Mouse (Mus musculus): ENCODE results near the gene Micall2. TPM values are rescaled to one million over a fixed set of nuclear protein-coding genes. Genes with fewer than 3 reads are reported as not detected.

The Micall2 gene
- polyA plus RNA-seq, 1 experiment from 2014 or later, result 2.3 TPM

Small RNA genes within 50 kb of the gene (microRNA-seq; reads per million reads assigned to microRNA genes)
- gene Mir7037, result 0.79 reads per million

Other genes starting within 250 kb of the Micall2 start
- gene Uncx, start 192.8 kb downstream of the Micall2 start, polyA plus RNA-seq (2015; fragmentation: Nextera tagmentation; extraction: Ambion mirVana), result not detected in 2 replicates
- 16.9 and 20.2 TPM in 2 replicates for gene Ints1, start 39.3 kb upstream of the Micall2 start, polyA plus RNA-seq (2015; fragmentation: Nextera tagmentation; extraction: Ambion mirVana)
- 22.1 and 24.9 TPM in 2 replicates for gene Mafk, start 55.2 kb upstream of the Micall2 start, polyA plus RNA-seq (2015; fragmentation: Nextera tagmentation; extraction: Ambion mirVana)
- 0.46 and 1.3 TPM in 2 replicates for gene Tmem184a, start 83.6 kb upstream of the Micall2 start, polyA plus RNA-seq (2015; fragmentation: Nextera tagmentation; extraction: Ambion mirVana)
- gene Gm26938, start 90.1 kb upstream of the Micall2 start, polyA plus RNA-seq (2015; fragmentation: Nextera tagmentation; extraction: Ambion mirVana), result not detected in 2 replicates
- gene Psmg3, start 90.5 kb upstream of the Micall2 start, polyA plus RNA-seq (2015; fragmentation: Nextera tagmentation; extraction: Ambion mirVana), result 43.3 and 44.6 TPM in 2 replicates
- 0.19 and 0.68 TPM in 2 replicates for gene Elfn1, start 171.6 kb upstream of the Micall2 start, polyA plus RNA-seq (2015; fragmentation: Nextera tagmentation; extraction: Ambion mirVana)

Data from heart, embryonic 16.5 days (tissue).